Mouse (Mus musculus) T-helper 1 cell (primary cell): ENCODE measurements at regions not wholly inside any gene's neighbourhood (a gene's known extent, or its start where the extent isn't known, plus 50 kb on each side); places are given as distances from the start of the nearest gene placed in this dataset.

ENCODE experiments used
- in situ Hi-C: fragments of 300-600 bp; cut with MboI, MseI; formaldehyde crosslinking; loops from one replicate; pipeline ENCODE4 v1.15.1; 2025; ENCODE audit warnings: high pct_unique_total_duplicates

- in situ Hi-C loops = no loop called here
These were observed 85.7 kb upstream of the Rbpj start for GRCm38 (mm10) chr5:53380203-53380602.

GRCm38 (mm10) chr5:53381492-53382199 lies 84.3 kb upstream of the Rbpj start:
- in situ Hi-C loops = no loop called here

- in situ Hi-C loops = no loop called here
These were observed 81.9 kb upstream of the Rbpj start for GRCm38 (mm10) chr5:53384026-53384425.

DNA sequence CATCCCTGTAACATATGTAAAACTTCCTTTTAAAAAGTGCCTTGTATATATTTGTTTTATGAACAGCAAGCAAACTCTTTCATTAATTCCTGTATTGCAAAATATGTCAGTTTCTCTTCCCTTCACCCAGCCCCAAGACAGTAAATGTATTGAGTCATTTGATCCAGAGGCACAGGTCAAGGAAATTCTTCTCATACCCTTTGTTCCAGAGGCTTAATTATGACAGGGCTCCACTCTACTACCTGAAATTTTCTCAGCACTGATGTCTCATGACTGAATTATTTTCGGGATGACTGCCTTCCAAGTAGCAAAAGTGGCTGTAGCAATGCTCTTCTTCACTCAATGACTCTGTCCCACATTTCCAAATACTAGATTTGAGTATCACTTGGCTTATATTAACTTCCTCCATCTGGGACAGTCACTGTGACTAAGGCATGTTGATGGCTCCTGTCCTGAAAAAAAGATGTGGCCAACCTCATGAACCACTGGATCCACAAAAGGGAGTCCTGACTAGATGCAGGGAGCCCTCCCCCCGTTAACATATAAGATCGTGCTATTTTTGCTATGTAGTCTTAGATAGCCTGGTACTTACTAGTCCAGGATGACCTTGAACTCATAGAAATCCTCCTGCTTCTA lies 80.3 kb upstream of the Rbpj start:
- in situ Hi-C loops = no loop called here

GRCm38 (mm10) chr5:53393571-53393970 lies 72.4 kb upstream of the Rbpj start:
- in situ Hi-C loops = no loop called here

GRCm38 (mm10) chr5:53394560-53394959 lies 71.4 kb upstream of the Rbpj start:
- in situ Hi-C loops = no loop called here

- in situ Hi-C loops = no loop called here
These were observed 67.4 kb upstream of the Rbpj start for GRCm38 (mm10) chr5:53398428-53399058.

- in situ Hi-C loops = loop anchor here (5.0 kb wide), 2 partner anchors 91 to 191 kb away; no protein-coding TSS in a partner anchor
These were observed 64.9 kb upstream of the Rbpj start for GRCm38 (mm10) chr5:53401093-53401492.

- in situ Hi-C loops = loop anchor here (5.0 kb wide), 2 partner anchors 90 to 190 kb away; no protein-coding TSS in a partner anchor
These were observed 63.9 kb upstream of the Rbpj start for GRCm38 (mm10) chr5:53402022-53402421.

DNA sequence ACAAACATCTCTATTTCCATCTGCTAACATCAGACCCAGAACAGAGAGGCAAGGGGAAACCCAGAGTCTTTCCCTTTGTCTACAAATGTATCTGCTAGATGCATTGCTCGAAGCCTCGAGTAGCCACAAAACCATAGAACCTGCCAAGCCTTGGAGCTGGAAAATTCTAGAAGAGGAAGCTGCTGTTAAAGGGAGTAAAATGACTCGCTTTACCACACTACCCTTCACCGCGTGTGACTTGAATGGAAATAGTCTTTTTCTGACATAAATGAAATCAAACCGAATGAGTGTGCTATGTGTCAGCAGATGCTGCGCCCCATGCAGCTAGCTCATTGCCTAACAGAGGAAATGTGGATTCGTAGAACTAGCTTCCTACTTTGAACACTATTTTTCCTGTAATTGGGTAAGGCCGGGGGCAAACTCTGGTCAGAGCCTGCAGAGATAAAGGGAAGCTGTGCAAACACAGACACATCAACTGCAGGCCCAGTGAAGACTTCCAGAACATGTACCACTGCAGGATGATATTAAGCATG lies 63.3 kb upstream of the Rbpj start:
- in situ Hi-C loops = loop anchor here (5.0 kb wide), 2 partner anchors 90 to 190 kb away; no protein-coding TSS in a partner anchor

- in situ Hi-C loops = no loop called here
These were observed 60.0 kb upstream of the Rbpj start for GRCm38 (mm10) chr5:53405929-53406328.

GRCm38 (mm10) chr5:53407646-53408045 lies 58.3 kb upstream of the Rbpj start:
- in situ Hi-C loops = no loop called here

DNA sequence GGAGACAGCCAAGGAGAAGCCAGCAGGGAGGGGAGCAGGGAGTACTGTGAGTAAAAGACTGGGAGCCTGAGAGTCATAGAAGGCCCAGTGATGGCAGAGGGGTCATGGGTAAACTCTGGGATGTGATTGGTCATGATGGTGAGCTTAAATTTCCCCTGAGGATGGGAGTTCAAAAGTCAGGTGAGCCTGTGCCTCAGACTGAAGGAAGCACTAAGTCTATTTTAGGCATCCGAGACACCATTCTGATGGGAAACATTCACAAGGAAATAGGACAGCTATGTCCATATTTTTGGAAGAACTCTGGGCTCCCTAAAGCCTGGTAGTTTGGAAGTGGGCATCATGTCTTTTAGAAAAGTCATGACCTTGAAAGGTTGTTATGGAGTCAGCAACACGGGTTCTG lies 57.7 kb upstream of the Rbpj start:
- in situ Hi-C loops = no loop called here

GRCm38 (mm10) chr5:53409740-53410139 lies 56.2 kb upstream of the Rbpj start:
- in situ Hi-C loops = no loop called here

- in situ Hi-C loops = no loop called here
These were observed 53.4 kb upstream of the Rbpj start for GRCm38 (mm10) chr5:53412391-53413075.

DNA sequence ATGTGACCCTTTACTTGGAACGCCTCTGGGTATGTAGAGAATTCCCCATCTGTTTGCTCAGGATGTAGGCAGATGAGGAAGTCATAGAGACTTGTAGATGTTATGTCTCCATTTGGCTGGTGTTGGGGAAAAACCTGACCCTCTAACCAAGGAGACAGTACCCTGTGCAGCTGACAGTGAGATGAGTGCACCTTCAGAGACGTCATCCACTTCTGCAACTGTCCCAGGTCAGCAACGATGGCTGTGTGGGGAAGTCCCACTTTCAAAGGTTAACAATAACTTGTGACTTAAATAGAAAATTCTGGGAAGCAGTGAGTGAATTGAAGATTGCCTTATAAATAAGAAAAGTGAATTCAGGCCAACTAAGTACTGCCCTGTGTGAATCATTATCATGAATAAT lies 52.3 kb upstream of the Rbpj start:
- in situ Hi-C loops = no loop called here

GRCm38 (mm10) chr5:53415472-53415871 lies 50.5 kb upstream of the Rbpj start:
- in situ Hi-C loops = no loop called here
